Mouse (Mus musculus): ENCODE measurements around the gene Cd47. TPM values are rescaled to one million over a fixed set of nuclear protein-coding genes. Genes with fewer than 3 reads are reported as not detected.

Cd47 gene
- total RNA-seq, 2 experiments from 2014 or later = 57.3 to 58.4 TPM

- no peak for DNase-seq
These were observed 73.6 kb downstream of the Cd47 start for GRCm38 (mm10) chr16:49873918-49874317.

- no peak for DNase-seq
These were observed 74.2 kb downstream of the Cd47 start for GRCm38 (mm10) chr16:49874546-49874945.

DNA sequence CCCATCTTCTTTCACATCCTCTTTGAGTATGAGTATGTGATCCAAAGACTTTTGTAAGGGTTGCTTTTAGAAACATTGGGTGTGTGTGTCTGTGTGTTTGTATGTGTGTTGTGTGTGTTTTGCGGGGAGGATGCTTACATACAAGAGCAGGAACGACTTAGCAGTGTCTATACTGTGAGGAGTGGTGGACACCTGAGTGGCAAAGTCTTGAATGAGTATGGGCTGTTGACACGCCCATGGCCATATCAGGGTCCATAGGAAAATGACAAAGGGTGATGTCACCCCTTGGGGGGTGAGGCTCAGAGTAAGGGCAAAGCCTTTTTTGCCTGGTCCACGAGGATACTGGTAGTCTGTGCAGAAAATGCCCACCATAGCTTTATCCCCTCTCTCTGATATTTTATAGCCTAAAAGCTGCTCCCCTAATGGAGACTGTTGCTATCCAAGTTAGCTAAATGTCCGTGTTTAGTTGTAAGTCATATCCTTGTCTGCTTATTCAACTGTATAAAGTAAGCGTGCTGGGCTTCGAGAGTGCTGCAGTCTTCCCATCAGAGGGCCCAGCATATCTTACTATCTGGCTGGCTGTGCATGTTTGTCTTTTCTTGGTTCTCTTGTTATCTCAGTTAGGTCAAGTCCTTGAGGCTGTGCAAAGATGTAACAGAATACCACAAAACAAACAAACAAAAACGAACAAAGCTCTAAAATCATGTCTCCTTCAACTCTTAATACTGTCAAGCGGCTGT lies 76.1 kb downstream of the Cd47 start:
- DNase-seq = no peak

DNA sequence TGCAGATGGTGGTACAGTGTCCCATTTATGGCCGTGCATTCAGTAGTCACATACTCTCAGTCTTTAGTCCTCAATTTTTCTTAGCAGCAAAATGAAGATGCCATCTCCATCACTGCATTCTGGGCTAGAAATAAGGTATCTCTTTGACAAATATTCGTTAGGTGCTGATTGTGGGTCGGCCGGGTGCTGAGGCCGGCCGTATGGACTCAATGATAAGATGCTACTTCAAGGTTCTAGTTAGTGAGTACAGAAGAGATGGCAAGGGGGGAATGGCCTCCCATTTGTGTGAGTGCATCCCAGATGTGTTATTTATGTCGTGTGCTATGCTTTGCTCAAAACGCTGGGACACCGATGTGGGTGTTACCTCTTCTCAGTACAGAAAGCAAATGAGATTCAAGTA lies 76.9 kb downstream of the Cd47 start:
- DNase-seq = no peak

DNA sequence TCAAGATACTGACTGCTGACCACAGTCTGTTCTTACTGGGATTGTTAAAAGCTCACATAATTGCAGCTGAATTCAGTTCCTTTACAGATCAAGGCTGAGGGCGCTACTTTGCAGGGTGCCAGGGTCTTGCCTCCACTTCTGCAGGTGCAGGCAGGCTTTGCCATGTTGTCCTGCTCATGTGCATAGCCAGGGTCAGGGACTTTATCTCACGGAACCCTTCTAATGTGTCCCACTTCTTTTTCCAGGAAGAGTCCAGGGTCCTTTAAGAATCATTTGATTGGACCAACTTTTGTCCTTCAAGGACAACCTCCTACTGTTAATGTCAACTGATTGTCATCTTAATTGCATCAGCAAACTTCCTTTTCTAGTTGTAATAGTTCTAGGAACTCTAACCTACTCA lies 77.7 kb downstream of the Cd47 start:
- no peak for DNase-seq

- DNase-seq = no peak
These were observed 86.2 kb downstream of the Cd47 start for GRCm38 (mm10) chr16:49886403-49887066.

DNA sequence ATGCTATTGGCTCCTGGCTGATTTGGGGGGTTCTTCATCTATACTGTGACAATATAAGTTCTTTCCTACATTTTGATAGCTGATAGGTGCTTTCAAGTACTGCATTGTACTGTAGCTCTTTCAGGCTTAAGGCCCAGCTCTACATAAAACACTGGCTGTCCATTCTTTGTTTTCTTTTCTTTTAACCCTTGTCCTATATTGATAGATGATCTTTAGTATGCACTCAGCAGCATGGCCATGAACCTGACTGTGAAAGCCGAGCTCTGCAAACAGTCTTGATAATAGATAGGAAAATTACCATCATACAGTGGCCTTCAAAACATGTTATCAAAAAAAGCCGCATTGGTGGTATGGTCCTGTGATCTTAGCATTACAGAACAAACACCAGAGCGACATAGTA lies 87.0 kb downstream of the Cd47 start:
- no peak for DNase-seq

DNA sequence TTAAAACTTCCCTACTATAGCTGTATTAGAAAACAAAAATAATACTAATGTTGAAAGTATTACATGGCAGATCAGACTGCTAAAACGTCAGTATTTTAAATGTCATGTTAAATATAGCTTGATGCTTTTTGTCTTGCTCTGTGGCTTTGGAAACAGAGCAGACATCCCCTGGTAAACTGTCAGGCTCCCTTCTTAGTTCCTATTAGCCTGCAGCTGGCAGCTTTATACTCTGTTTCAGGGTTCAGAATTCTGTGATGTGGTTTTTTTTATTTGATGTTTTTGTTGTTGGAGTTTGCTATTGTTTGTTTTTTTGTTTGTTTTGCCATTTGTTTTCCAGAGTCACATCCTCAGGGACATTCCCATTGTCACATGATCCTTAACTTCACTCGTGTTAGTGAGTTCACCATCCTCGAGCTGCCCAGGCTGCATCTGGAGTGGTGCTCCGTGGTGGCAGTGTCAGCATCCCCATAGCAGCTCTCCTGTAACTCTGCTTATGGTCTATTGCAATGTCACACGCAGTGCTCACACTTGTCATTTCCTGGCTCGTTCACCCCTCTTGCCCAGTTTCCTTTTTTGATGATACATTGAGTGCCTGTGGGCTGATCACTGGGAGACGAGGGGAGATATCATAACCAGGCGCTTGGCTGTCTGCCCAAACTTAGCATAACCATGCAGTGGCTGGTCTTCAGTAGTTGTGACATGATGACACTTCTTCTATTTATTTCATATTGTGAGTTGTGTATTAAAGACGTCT lies 87.7 kb downstream of the Cd47 start:
- DNase-seq = peak; percentile 57

- no peak for DNase-seq
These were observed 88.8 kb downstream of the Cd47 start for GRCm38 (mm10) chr16:49889031-49889655.

DNA sequence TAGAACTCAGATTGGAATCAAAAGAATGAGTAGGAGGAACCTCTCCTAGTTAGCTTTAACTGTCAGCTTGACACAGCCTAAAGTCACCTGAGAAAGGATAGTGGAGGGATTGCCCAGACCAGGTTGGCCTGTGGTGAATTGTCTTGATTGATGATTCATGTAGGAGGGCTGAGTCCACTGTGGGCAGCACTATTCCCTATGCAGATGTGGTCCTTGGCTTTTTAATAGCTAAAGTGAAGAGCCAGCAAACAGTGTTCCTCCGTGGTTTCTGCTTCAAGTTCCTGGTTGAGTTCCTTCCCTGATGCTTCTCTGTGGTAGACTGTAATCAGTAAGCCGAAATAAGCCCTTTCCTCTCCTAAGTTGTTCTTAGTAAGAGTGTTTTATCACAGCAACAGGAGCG lies 91.9 kb downstream of the Cd47 start:
- no peak for DNase-seq

DNA sequence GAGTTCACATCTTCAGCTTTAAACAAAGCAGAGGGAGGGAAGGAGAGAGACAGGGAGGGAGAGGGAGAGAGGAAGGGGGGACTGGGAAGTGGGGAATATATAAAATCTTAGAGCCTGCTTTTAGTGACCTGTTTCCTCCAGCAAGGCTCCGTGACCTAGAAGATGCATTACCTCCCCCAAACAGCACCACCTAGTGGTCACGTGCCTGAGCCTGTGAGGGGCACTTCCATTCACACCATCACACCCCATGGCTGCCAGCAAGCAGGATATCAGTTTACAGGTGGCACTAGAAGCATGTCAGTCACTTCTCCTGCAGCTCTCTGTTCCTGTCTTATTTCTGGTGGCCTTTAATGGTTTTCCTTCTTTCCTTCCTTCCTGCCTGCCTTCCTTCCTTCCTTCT lies 92.6 kb downstream of the Cd47 start:
- DNase-seq = peak; percentile 20

GRCm38 (mm10) chr16:49894624-49895023 lies 94.3 kb downstream of the Cd47 start:
- DNase-seq = no peak

GRCm38 (mm10) chr16:49896132-49896531 lies 95.8 kb downstream of the Cd47 start:
- DNase-seq = no peak

DNA sequence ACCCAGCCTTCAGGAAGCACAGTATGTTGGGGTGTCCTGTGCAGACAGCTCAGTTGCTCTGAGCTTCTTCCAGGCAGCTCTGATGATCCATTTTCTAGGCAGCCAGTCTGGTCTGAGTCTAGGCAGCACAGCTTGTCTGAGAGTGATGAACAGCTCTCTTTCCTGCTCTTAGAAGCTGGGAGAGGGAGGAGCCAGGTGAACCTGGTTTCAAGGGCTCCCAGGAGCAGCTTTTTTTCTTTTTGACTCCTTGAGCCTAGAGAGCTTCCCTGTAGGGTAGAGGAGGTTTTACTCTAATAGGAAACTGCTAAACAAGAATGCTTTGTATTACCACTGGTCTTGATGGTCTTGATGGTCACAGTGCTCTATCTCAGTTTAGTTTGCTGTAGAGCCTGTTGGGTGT lies 101.1 kb downstream of the Cd47 start:
- no peak for DNase-seq

- no peak for DNase-seq
These were observed 101.8 kb downstream of the Cd47 start for GRCm38 (mm10) chr16:49902083-49902482.

DNA sequence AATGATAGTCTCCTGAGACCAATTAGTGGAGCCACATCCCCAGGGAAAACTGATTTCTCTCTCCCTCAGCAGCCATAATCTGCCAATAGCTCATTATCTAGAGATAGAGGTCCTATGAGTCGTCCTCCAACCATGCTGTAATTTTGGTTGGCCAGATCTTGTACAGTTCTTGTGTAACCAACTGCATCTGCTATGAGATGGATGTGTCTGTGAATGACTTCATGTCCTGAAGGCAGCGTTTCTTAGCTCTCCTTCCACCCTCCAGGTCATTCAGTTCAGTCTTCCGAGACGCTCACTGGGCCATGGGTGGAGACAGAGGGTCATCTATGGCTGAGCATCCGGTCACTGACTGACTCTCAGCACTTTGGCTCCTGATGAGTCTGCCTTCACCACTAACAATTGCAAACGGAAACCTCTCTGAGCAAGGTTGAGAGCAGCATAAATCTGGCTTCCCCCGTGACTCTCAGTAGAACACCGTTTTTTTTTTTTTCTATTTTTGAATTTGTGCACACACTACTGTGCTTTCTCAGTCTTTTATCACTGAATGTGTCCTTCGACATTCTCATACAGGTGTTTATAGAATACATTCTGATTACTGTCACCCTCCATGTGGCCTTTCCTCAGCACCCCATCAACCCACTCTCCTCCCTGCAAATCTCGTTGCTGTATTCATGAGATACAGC lies 104.1 kb downstream of the Cd47 start:
- no peak for DNase-seq

DNA sequence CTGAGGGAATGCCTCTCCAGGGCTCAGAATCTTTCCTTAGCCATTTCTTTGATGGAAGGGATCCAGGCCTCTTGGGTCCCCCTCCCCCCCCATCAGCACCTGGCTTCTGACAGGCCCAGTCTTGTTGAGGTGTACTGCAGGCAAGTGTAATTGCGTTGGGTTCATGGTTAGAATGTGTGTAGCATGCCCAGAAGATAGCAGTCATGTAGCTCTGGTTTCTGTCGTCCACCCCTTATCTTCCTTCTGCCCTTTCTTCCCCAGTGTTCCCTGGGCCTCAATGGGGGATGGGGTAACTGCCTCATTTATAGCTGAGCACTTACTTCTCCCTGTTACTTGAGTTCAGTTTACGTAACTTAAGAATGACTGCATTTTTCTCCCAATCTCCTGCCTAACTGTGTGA lies 104.7 kb downstream of the Cd47 start:
- peak; percentile 19 for DNase-seq

DNA sequence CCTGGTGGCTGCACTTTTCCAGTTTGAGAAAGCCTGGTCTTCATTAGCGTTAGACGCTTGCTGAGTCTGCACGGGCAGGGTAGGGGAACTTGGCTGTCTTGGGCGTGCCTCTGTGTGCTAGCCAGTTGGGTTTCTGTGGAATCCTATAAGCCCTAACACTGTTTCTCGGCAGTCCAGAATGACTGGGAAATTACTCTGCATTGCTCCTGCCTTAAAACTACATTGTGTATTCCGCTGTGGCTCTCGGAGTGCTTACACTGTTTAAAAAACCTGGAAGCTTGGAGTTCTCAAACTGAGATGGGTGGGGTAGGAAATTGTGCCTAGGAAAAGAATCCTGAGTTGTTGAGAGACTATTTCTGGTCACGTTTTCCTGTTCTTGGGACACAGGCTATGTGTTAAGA lies 105.3 kb downstream of the Cd47 start:
- no peak for DNase-seq

DNA sequence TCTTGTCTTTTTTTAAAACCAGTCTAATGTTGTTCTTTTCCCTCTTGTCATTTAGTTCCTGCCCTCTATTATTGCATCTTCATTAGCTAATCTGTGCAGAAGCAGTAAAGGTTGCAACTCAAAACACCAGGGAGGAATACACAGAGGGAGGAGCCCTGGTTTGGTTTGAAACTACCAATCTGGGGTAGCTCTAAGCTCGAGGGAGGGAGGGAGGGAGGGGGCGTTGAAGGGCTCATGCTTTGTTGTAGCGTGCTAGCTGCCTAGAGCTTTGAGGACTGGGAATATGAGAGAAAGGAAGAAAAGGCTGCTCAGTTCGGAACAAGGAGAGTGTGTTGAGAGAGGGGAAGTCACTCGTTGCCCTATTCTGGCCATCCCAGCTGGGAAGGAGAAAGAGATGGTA lies 105.7 kb downstream of the Cd47 start:
- DNase-seq = no peak

DNA sequence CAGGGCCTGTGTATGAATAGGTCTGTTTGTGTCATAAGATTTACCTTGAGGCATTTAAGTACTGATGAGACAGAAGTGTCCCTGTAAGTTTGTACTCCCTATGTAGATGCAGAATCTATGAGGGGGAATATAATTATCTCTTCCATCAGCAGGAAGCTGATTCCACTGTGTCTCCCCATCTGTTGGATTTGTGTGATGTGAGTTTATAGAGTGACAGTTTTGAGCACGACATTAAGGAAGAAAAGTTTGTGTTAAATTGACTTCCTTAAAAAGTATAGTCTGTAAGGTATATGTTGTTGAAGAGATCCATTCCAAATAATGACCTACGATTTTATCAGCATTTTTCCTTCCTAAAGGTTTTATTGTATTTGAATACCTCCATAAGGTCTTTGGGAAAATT lies 106.6 kb downstream of the Cd47 start:
- DNase-seq = no peak

DNA sequence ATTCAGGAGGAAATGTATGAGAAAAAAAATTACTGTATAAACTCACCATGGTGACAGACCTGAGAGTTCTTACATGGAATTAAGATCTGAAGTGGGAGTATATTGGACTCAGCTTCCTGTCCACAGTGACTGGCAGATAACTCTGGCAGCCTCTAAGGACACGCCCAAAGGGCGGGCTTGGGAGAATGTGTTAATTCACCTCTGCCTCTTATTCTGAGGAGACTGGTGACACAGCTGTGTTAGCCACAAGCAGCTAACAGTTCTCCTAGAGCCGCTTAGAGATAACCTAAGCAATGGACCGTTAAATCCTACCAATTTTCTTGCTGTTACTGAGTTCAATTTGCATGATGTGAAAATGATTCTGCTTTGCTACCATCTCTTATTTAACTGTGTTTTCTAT lies 107.0 kb downstream of the Cd47 start:
- peak; percentile 56 for DNase-seq

- peak; percentile 33 for DNase-seq
These were observed 109.2 kb downstream of the Cd47 start for GRCm38 (mm10) chr16:49909536-49909935.

DNA sequence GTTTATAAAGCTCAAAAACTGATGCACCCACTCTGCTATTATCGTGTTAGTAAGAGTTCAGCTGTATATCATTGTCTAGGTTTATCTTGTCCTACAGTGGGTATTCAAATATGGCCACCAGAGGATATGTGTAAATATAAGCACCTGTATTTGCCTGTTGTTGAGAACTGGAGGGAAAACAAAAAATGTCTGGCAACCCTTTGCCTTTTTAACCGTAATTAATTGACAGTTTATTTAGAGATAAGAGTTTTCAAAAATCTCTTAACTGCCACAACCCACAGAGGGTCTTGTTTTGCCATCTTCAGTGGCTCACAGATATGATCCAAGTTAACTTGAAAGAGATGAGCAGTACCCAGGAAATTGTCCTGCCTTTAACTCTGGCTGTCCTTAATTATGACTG lies 113.8 kb downstream of the Cd47 start:
- no peak for DNase-seq
